Mouse (Mus musculus) c-Kit-positive CD71-positive TER-119-negative erythroid progenitor cells, embryonic 14.5 days (primary cell): ENCODE measurements around the gene Ankmy1.

ENCODE experiments used
- DNase-seq: peaks from one replicate; pipeline ENCODE4 v3.0.0-alpha.2; 2013; ENCODE audit warnings: low read depth

The Ankmy1 gene

DNA sequence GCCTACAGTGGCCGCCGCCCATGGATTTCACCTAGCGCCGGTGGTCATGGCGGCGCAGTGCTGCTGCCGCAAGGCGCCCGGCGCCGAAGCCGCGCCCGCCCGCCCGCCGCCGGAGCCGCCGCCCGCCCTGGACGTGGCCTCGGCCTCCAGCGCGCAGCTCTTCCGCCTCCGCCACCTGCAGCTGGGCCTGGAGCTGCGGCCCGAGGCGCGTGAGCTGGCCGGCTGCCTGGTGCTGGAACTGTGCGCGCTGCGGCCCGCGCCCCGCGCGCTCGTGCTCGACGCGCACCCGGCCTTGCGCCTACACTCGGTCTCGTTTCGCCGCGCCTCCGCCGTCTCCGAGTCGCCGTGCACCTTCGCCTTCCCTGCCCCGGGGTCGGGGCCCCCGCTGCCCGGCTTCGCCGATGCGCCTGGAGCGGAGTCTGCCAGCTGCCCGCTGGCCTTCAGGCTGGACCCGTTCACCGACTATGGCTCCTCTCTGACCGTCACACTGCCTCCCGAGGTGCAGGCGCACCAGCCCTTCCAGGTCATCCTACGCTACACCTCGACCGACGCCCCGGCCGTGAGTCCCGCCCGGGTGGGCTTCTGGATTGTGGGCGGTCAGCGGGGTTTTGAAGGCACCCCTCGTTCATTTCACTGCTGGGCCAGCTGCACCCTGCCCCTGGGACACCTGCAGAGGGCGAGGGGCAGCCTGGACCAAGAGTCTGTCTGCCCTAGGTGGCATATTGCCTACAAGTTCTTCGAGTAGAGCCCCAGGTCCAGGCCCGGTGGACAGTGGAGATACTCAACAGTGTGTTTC, 8.4 kb upstream of the Ankmy1 start:
- no peak for DNase-seq

DNA sequence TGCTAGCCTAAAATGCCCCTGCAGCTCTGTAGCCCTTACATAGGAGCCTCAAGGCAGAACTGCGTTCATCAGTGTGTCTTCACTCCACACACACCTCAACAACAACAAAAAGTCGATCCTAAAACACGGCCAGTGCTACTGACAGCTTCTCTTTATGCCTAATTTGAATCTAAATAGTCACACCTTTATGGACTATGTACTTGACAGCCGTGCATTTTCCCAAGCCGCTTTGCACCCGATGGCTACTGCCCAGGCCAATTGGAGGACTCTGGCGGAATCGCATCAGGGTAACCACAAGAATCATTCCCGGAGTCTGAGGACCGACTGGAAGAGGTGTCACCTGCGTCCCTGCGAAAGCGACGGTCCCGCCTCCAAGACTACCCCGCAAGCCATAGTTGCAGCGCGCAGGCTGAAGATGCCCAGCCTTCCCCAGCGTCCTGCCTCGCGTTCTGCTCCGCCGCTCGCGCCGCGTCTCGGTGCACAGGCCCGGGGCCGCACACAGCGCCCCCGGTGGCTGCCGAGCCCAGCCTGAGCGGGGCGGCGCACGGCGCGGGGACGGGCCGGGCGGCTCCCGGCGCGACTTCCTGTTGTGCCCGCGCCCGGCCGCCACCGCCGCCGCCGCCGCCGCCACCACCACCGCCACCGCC, 7.7 kb upstream of the Ankmy1 start, which contains the start of gene Rnpepl1:
Gene Rnpepl1 (plus strand): TSS at position 545 of the 647 bp plus-strand sequence.
- DNase-seq: no peak

DNA sequence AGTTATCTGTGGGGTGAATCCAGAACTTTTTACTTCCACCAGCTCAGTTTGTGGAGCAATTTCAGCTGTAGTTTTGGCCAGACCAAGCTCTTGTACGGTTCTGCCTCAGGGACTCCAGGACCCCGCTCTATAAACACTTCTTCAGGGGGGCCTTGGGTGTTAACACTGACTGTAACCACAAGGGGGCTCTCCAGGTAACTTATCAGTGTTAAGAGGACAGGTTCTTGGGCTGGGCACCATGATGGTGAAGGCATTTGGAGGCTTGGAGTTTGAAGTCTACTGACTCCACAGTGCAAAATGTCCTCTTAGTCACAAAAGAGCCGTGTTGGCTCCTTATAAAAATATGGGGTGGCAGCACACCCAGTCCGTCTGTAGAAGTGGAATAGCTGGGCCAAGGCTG, 6.4 kb upstream of the Ankmy1 start:
- DNase-seq: no peak

DNA sequence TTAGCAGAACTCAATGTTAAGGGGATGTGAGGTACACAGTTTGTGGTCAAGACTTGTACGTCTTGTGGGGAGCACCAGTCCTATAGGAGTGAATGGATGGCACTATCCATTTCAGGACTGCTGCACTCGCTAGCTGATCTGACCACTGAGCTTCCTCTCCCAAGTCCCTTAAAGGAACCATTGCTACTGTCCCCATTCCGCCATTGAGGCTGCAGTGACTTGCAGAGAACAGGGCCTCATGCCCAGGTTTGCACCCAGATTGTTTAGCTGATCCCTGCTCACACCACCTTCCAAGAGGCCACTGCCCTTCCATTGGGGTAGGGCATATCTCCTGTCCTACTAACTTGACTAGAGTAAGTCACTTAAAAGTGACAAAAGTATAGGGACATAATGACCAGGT, 6.0 kb upstream of the Ankmy1 start:
- no peak for DNase-seq

DNA sequence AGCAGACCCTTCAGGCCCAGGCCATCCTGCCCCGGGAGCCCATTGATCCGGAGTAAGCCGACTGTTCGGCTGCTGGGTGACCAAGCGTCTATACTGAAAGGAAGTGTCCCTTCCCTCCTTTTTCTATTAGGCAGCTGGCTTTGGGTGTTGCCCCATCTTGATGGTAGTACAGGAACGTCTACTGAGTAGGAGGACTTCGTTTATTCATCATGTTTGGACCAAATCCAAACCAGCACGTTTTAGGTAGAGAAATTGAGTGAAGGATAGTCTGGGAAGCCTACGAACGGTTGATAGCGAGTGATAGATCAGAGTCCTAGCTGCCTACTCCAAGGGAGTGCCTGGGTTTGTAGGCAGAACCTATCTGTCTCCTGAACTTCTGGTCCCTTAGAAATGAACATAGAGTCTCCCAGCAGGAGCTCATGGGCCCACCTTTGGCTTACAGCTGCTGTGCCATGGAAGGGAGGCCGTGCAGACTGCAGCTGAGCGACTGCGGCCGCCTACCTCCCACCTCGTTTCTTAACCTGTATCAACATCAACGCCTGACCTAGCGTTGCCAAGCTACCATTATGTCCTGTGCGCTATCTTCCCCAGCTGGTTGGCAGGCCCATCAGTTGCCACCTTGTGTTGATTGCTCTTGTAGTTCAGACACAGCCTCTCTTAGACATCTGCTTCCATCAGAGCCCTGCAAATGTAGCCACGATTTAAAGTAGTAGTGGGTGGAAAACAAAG, 5.1 kb upstream of the Ankmy1 start:
- no peak for DNase-seq

DNA sequence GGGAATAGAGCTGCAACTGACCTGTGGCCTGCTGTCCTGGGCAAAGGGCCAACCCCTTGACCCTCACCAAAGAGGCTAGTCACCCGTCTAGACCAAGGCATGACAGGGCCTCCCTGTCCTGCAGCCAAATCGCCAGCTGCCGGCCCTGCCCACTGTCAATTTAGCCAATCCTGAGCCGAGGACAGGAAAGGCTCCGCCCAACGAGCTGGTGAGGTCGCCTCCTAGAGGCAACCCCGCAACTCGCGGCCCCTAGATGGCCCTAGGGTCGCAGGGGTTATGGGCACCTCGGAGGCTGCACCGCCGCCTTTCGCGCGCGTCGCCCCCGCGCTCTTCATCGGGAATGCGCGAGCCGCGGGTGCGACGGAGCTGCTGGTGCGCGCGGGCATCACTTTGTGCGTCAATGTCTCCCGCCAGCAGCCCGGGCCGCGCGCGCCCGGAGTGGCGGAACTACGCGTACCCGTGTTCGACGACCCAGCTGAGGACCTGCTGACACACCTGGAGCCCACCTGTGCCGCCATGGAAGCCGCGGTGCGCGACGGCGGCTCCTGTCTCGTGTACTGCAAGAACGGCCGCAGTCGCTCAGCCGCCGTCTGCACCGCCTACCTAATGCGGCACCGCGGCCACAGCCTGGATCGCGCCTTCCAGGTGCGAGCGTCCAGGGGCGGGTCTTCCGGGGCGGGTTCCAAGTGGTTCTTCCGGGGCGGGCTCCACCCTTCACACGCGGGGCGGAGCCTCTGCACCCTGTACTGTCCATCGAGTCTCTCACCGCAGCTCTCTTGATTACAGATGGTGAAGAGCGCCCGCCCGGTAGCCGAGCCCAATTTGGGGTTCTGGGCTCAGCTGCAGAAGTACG, 4.3 kb upstream of the Ankmy1 start, which contains the start of gene Dusp28:
Gene Dusp28 (plus strand): TSS at position 203 of the 853 bp plus-strand sequence.
- peak; percentile 76 for DNase-seq

DNA sequence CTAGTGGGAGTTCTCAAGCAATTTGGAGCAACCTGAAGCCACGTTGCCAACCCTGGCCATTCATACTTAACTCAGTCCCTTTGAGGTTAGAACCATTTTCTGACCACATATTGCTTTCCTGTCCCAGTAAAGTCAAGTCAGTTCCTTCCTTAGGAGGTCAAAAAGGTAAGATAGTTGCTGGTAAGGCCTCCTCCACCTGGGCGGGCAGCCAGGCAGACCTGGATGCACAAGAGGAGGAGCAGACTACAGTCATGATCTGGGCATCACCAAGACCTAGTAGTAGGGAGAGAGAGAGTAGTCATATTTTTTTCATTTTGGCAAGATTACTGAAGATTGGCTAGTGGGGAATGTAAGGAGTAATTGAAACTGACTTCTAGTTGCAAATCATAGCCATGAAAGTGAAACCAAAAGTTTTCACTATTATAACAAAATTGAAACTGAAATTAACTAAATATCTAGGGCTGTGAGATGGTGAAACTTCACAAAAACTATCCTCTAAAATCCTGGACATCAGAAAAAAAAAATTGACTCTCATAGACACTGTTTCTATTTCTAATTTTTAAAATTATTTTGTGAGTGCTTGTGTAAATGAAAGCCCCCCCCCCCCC, 3.1 kb upstream of the Ankmy1 start:
- DNase-seq: no peak

DNA sequence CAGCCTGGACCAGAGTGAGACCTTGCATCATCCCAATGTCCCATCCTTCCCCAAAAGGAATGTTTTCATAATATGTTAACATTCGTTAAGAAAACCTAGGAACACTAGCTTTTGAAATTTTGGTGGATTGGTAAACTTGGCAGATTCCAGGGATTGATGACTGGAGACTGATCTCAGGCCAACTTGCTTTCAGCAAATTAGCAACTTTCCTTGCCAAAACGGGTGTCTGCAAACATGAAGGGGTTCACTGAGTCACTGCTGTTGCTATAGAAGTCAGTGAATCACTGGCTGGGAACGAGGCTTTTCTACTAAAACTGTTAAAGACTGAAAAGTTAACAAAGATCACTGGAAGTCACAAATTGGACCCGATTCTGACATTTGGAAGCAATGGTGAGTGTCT, 921 bp upstream of the Ankmy1 start:
- no peak for DNase-seq

DNA sequence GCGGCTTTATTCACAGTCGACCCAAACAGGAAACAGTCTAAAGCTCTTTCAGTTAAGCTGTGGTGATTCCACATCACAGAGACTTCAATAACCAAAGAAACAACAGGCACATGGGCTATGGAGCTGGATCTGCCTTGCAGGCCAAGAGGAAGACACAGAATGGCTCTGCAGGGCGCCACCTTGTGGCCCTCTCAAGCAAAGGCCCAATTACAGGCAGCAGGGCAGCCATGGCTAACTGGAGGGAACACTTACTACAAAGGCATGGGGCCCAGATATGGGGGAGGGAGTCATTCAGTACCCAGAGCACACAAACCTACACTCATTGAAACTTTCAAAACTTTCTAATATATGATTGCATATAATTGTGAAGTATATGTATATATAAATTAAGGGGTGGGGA, 7.6 kb downstream of the Ankmy1 start:
- DNase-seq: peak; percentile 53

DNA sequence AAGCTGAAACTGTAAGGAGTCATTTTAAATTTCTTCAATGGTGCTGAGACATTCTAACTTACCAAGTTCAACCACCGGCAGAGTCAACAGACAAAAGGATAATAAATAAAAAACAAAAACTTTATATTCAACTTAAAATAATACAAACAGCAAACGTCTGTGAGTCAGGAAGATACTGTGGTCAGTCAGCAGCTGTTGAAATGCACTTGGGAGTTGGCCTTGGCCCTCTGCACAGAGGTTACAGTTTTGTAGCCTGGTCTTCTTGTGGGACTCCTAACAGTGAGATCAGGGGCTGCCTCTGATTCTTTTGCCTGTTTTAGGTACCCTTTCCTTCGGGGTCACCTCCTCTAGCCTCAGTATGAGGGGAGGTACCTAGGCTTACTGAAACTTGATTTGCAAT, 8.8 kb downstream of the Ankmy1 start:
- no peak for DNase-seq

DNA sequence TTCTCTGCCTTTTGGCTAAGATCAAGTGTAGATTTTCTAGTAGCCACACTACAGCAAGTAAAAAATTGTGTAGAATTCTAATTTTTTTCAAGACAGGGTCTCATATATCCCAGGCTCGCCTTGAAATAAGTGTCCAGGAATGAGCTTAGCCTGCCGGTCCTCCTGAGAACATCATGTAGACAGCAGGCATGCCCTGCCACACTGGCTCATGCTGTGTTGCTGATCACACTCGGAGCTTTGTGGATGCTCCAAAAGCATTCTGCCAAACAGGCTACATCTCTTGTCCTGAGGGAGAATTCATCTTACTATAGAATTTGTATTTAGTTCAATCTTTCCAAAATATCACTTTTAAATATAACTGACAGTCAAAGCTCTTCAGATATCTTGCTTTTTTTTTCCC, 9.9 kb downstream of the Ankmy1 start:
- DNase-seq: no peak

DNA sequence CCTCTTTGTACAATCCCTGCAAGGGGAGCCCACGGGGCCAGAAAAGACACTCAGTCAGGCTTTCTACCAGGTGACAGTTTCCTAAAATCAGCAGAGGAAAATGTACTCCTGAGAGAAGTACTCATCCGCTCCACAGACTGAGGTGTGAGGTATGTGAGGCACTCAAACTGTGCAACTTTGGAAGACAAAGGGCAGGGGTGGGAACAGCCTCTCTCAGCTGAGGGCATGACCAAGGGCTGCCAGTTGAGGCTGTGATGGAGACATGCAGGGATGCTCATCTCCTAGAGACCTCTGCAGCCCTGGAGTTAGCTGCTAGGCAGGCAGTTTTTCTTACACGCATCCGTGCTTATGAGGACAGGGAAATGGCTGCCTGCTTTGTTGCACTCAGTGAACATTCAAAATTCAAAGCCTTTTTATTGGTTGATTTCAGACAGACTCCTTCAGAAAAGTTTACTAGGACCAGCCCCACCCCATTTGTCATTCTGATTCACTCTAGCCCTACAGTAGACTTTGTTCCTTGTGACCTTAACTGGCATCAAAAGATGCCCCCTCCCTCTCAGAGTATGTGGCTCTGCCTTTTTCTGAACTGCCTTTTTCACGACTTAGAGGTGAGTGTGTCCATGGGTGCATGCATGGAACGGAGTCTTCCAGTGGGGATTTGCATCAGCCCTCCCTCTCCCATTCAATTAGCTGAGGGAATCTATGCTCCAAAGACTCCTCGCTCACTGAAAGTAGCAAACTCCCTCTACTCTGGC, 13.6 kb downstream of the Ankmy1 start:
- no peak for DNase-seq

DNA sequence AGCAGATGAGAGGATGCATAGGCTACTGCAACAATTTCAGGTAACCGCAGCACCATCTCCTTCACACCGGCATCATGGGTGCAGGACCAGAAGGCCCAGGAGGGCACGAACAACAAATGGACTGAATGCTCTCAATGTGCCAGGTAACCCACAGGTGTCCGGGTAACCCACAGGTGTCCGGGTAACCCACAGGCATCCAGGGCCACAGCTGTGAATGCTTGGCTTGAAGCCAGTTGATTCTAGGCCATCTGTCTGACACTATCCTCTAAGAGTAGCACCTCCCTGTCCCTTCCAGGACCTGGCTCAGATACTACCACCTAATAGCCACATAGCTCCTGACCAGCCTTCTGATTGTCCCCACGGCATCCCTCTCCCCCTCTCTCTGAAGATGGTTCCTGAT, 20.7 kb downstream of the Ankmy1 start:
- no peak for DNase-seq

DNA sequence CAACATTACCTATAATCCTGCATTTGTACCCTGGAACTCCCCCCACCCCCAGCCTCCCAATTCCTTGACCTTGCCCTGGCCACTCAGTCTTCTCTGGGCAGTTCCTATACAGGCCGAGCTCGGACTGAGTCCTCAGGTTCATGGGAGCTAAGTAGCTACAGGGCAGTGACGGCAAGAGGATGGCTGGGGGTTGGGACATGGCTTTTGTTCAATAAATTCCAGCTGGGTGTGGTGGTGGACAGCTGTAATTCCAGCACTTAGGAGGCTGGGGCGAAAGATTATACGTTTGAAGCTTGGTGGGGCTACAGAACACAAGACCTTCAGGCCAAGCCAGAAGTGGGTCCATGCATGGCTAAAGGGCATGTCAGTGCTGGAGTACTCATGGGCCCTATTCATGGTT, 22.6 kb downstream of the Ankmy1 start:
- no peak for DNase-seq

DNA sequence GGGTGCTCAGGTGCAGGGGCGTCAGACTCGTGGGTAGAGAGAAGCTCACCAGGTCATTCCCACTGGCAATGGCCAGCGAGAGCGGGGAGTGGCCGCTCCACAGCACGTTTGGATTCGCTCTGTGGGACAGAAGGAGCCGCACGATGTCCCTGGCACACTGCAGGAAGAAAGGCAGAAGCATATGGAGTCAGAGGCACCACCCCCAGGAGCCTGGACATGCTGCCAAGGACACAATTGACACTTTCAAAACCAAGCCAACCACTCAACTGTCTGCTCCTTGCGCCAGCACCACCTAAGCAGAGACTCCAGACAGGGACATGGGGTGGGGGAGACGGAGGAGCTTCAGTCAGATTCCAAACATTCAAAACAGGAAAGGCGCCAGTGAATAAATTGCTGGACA, 23.4 kb downstream of the Ankmy1 start:
- no peak for DNase-seq

DNA sequence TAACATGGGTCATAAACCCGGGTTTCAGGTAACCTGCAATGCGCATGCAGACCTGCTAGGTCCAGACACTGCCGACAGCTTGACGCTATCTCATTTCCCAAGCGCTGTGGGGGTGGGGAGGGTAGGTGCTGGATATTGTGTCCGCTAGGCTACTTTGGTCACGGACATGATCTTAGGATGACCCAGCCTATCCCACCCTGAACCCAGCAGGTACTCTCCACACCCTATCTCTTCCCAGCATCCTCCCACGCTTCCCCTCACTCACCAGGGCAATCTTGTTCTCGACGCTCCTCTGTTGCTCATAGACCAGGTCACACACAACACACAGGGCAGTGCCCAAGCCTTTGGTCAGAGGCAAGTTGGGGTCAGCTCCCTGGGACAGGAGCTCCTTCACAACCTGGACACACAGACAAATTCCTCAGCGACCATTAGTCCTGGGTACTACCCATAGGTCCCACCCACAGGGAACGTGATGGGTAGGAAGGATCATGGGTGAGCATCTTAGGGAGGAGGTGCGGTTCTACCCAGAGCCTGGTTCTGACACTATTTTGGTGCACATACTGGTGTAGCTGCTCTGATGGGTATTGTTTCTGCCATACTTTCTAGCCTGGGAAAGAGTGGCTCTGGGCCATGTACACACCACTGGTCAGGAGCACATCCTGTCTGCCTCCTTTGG, 24.5 kb downstream of the Ankmy1 start:
- DNase-seq: no peak

DNA sequence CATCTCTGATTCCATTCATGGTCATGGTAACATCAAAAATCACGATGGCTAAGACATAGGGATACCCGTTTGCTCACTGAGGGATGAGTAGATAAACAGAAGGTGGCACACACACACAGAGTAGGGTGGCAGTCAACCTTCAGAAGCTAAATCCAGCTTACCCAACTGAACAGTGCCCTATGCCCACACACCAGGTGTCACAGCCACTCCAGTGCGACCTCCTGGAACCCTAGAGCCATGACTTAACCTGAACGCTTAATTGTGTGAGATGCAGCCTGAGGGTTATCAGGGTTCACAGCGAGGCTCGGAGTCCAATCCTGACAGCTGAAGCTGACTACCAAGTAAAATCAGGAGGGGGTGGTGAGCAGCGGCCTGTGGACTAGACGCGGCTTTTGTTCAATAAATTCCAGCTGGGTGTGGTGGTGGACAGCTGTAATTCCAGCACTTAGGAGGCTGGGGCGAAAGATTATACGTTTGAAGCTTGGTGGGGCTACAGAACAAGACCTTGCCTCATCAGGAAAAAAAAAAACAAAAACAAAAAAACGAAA, 25.2 kb downstream of the Ankmy1 start:
- DNase-seq: no peak

DNA sequence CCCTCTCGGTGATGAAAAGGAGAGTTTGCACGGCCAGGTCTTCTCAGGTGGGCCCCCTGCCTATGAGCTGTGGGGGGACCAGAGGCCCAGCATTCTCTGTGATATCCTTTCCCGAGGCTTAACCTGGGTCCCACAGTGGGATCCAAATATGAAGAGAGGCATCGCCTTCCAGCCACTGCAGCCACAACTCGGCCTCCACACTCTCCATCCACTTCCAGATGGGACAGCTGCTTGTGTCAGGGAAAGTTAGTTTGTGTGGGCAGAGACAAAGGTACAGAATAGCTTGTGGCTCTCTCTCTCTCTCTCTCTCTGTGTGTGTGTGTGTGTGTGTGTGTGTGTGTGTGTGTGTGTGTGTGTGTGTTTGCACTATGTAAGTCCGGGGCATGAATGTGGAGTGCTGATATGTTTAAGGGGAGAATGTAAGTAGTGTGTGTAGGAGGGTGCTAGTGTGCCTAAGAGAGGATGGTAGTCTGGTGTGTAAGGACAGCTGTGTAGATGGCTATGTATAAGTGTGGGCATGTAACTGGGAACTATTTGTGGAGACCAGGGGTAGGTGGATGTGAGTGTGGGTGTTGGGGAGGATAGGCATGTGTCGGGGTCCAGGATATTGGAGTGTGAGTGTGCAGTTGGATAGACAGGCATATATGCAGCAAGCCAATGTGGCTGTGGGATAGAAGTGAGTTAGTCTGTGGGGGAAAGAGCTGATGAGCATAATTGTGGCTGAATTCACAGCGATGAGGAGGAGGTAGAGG, 27.2 kb downstream of the Ankmy1 start:
- no peak for DNase-seq

DNA sequence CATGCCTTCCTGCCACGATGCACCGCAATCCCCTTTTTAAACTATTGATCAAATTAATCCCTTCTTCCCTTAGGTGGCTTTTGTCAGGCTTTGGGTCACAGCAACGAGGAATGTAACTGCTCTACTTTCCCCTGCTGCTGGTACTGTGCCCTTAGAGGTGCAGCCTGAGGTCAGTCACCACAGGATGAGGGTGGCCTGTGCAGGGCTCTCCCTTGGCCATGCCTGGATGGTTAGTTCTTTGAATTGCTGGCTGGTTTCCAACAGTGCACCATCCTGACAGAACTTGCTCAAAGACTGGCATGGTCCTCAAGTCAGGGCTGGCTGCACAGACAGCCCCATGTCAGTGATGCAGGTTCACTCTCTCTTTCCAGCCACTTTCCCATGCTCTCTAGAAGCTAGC, 28.7 kb downstream of the Ankmy1 start:
- no peak for DNase-seq
